Mouse (Mus musculus) thymus, adult 2 months (tissue): Measurements from ENCODE around the gene Klhl10.

Experiments used
- CTCF ChIP-seq: fragments of 200-500 bp; IDR thresholded peaks from 2 replicates; pipeline ENCODE4 v1.5.1; 2012; ENCODE audit warnings: mild to moderate bottlenecking, control low read depth, low read length, moderate library complexity, borderline replicate concordance; ENCODE audit not compliant: control insufficient read depth, poor library complexity, insufficient read depth; ENCODE audit errors: extremely low read depth
- POLR2A ChIP-seq: fragments of 200-500 bp; IDR thresholded peaks from 2 replicates; pipeline ENCODE4 v1.6.1; 2012; ENCODE audit warnings: mild to moderate bottlenecking, low read length, control low read depth, moderate library complexity; ENCODE audit not compliant: control insufficient read depth, poor library complexity, insufficient read depth; ENCODE audit errors: extremely low read depth

DNA sequence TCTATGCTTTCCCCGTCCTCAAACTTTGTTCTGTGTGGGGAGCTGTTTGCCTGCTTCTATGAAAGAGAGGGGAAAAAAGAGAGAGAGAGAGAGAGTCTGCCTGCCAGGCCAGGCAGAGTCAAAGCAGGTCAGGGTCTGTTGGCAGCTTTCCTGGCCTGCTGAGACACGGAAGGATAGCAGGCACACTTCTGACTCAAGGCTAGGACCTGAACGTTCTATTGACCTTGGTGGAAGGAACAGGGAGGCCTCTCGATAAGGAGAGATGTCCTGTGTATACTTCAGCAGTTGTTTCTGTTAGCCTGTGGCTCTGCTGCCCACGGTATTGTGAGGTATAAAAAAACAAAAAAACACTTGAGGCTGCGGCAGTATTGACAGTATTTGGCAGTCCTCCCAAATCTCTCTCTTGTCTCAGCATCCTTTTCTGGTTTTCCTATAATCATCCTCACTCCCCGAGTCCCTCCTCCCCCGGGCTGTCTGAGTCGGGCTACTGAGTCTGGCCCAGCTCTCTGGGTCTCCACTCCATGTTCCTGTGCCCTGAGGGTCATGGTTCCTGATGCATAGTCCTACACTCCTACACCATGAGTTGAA lies 13.0 kb upstream of the Klhl10 start:
- TF ChIP-seq CTCF (no peak), POLR2A (no peak)
